Mouse (Mus musculus): ENCODE measurements around the gene Nell1. TPM values are rescaled to one million over a fixed set of nuclear protein-coding genes. Genes with fewer than 3 reads are reported as not detected.

Gene Nell1
- total and polyA plus RNA-seq, 2 experiments from 2014 or later, result 56.9 to 68.7 TPM

DNA sequence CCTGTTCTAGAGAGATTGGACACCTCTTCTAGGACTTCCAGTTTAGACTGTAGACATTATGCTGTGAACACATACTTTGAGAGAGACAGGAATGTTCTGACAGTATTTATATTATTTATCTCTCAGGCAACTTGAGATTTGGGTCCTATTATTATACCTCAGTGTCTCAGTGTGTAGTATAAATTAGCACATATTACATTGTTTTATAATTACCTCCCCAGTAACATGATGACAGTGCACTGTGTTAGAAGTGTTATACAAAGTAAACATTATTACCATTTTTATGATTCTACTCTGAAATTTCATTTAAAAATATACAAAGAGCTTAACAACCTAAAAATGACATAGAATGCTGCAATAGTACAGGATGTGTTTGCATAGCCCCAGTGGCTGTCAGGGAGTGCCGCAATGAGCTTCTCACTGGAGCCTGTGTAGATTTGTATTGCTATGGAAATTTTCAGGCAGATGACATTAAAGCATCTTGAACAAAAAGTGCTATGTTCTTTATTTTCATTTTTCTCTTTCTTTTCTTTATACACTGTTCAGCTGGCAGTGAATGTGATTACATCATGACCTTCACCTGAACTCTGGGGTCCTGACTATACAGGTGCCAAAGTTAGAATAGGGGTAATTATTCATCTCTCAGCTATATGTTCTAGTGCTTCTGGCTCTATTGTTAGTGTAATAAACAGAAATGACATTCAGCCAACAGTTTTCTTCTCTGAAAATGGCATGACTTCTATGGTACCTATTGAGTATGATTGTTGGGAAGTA, 447.9 kb downstream of the Nell1 start:
- Histone ChIP-seq H3K36me3 (ENCODE audit: insufficient read depth, low read length) (no peaks in the 10 kb centered on the region), H3K9ac (replicated peaks; ENCODE audit: low read length, poor library complexity, severe bottlenecking) (no peak overlapping the region), H3K27me3 (ENCODE audit: insufficient read depth, low read length) (no peaks in the 10 kb centered on the region), H3K4me3 (ENCODE audit: low read depth, low read length) (no peak overlapping the region), H3K4me1 (ENCODE audit: insufficient read depth, low read length) (no peaks in the 10 kb centered on the region), H3K9me3 (ENCODE audit: low read length) (no peaks in the 10 kb centered on the region), H3K4me2 (ENCODE audit: low read depth, low read length, poor library complexity, severe bottlenecking) (no peak overlapping the region), H3K27ac (ENCODE audit: low read depth, low read length) (no peak overlapping the region)
- DNase-seq (ENCODE audit: low spot score) (no peak), ATAC-seq (ENCODE audit: low FRiP score) (no peak)
- WGBS, result 81% methylated on average over 1 of the region's 1 CpGs
- no peak for TF ChIP-seq CTCF (IDR thresholded peaks at IDR 0.05)

DNA sequence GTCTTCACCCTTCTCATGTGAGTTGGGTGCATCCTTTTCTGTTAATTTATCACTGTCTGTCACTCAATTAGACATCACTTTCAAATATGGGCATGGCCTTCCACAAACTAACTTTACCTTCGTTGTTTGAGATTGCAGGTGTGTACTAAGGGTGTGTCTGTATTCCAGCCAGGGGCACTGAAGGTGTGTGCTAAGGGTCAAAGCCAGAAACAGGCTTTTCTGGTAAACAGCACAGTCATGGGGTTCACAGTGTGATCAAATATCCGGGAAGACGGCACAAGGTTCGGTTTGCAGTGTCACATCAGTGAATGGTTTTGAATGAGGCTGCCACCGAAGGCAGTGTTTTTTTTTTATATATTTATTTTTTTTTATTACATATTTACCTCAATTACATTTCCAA, 455.1 kb downstream of the Nell1 start:
- DNase-seq (ENCODE audit: low spot score), result no peak
- Histone ChIP-seq H3K4me1 (ENCODE audit: insufficient read depth, low read length) (no peaks in the 10 kb centered on the region), H3K27me3 (ENCODE audit: insufficient read depth, low read length) (no peaks in the 10 kb centered on the region), H3K4me3 (ENCODE audit: low read depth, low read length) (no peak overlapping the region), H3K36me3 (ENCODE audit: insufficient read depth, low read length) (no peaks in the 10 kb centered on the region), H3K9me3 (ENCODE audit: low read length) (no peaks in the 10 kb centered on the region), H3K9ac (replicated peaks; ENCODE audit: low read length, poor library complexity, severe bottlenecking) (no peak overlapping the region), H3K4me2 (ENCODE audit: low read depth, low read length, poor library complexity, severe bottlenecking) (no peak overlapping the region), H3K27ac (ENCODE audit: low read depth, low read length) (no peak overlapping the region)
- ATAC-seq (ENCODE audit: low FRiP score), result no peak
- WGBS, result 90% methylated on average over 5 of the region's 5 CpGs
- TF ChIP-seq CTCF (IDR thresholded peaks at IDR 0.05), result no peak

DNA sequence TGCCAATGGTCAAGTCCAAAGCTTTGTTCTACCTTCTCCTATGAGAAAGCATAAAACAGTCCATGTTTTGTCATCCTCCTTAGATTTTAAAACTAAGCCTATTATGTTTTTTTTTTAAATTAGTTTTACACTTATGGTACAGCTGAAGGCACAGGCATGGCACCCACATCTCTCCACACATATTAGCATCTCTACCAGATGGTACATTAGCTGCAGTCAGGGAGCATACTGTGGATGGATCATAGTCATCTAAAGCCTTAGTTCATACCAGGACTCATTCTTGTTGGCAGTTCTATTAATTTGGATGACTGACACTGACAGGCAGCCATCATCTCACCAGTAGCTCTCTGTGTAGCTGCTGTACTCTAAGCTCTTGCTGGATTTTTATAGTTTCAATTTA, 466.6 kb downstream of the Nell1 start:
- no peaks in the 10 kb centered on the region for H3K27me3 ChIP-seq (ENCODE audit: insufficient read depth, low read length)
- no peak for TF ChIP-seq CTCF (IDR thresholded peaks at IDR 0.05)
- H3K9ac ChIP-seq (replicated peaks; ENCODE audit: low read length, poor library complexity, severe bottlenecking), result no peak overlapping the region
- no peaks in the 10 kb centered on the region for H3K4me1 ChIP-seq (ENCODE audit: insufficient read depth, low read length)
- H3K27ac ChIP-seq (ENCODE audit: low read depth, low read length), result no peak overlapping the region
- no peaks in the 10 kb centered on the region for H3K9me3 ChIP-seq (ENCODE audit: low read length)
- H3K4me2 ChIP-seq (ENCODE audit: low read depth, low read length, poor library complexity, severe bottlenecking), result no peak overlapping the region
- H3K4me3 ChIP-seq (ENCODE audit: low read depth, low read length), result no peak overlapping the region
- DNase-seq (ENCODE audit: low spot score), result no peak
- no peaks in the 10 kb centered on the region for H3K36me3 ChIP-seq (ENCODE audit: insufficient read depth, low read length)
- ATAC-seq (ENCODE audit: low FRiP score), result no peak

DNA sequence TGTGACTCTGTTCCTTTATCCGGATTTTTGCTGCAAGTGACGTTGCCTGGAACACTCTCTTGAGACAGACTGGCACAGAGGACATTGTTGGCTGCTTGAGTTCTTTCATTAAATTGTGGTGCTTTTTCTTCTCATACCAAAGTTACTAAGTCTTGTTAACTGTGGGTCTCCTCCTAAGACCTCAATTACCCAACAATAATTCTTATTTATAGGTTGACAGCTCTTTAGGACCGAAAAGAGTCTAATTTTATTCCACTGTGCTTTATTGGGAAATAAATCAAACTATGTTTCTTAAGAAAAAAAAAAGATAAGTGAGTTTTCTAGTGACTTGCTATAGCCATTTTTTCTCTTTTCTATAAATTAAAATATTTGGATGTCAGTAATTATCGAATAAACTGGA, 472.7 kb downstream of the Nell1 start:
- no peak for DNase-seq (ENCODE audit: low spot score)
- no peak for TF ChIP-seq CTCF (IDR thresholded peaks at IDR 0.05)
- no peak overlapping the region for H3K27ac ChIP-seq (ENCODE audit: low read depth, low read length)
- WGBS, result 82% methylated on average over 4 of the region's 4 CpGs
- H3K9ac ChIP-seq (replicated peaks; ENCODE audit: low read length, poor library complexity, severe bottlenecking), result no peak overlapping the region
- H3K27me3 ChIP-seq (ENCODE audit: insufficient read depth, low read length), result no peaks in the 10 kb centered on the region
- H3K36me3 ChIP-seq (ENCODE audit: insufficient read depth, low read length), result no peaks in the 10 kb centered on the region
- H3K4me2 ChIP-seq (ENCODE audit: low read depth, low read length, poor library complexity, severe bottlenecking), result no peak overlapping the region
- no peaks in the 10 kb centered on the region for H3K9me3 ChIP-seq (ENCODE audit: low read length)
- no peak for ATAC-seq (ENCODE audit: low FRiP score)
- H3K4me1 ChIP-seq (ENCODE audit: insufficient read depth, low read length), result no peaks in the 10 kb centered on the region
- H3K4me3 ChIP-seq (ENCODE audit: low read depth, low read length), result no peak overlapping the region

DNA sequence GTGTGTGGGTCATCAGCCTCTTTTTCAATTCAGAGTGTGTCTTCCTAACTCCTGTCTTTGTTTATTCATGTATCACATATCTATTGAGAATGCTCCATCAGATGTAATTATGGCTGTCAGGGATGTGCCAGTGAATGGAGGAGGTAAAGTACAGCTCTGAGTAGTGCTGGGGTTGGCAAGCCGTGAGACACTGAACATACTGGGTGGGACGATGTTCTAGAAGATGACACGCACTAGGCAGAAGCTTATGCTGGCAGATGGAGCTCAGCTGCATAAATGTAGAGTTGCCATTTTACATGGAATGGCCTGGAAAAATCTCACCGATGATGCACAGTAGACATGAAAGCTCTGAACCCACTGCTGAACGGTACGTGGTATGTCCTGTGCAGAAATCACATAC, 493.1 kb downstream of the Nell1 start:
- DNase-seq (ENCODE audit: low spot score) (no peak), ATAC-seq (ENCODE audit: low FRiP score) (no peak)
- Histone ChIP-seq H3K4me3 (ENCODE audit: low read depth, low read length) (no peak overlapping the region), H3K36me3 (ENCODE audit: insufficient read depth, low read length) (no peaks in the 10 kb centered on the region), H3K4me2 (ENCODE audit: low read depth, low read length, poor library complexity, severe bottlenecking) (no peak overlapping the region), H3K27me3 (ENCODE audit: insufficient read depth, low read length) (no peaks in the 10 kb centered on the region), H3K27ac (ENCODE audit: low read depth, low read length) (no peak overlapping the region), H3K4me1 (ENCODE audit: insufficient read depth, low read length) (no peaks in the 10 kb centered on the region), H3K9ac (replicated peaks; ENCODE audit: low read length, poor library complexity, severe bottlenecking) (no peak overlapping the region), H3K9me3 (ENCODE audit: low read length) (no peaks in the 10 kb centered on the region)
- 97% methylated on average over 6 of the region's 6 CpGs for WGBS
- TF ChIP-seq CTCF (IDR thresholded peaks at IDR 0.05), result no peak

DNA sequence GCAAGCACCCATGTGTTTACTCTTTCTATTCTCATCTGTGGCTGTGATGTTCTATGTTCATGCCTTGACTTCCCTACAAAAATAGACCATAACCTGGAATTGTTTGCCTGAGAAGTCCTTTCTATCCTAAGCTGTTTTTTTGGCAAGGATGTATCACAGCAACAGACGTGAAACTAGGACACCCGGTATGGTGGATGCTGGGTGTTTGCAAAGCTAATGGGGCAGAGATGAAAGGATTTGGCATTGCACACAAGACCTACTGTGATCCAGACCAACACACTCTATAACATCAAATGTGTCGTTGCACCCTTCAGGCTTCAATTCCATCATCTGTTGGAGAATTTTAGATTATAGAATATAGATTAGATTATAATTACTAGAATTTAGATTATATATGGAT, 495.9 kb downstream of the Nell1 start:
- peak; percentile 45 for DNase-seq (ENCODE audit: low spot score)
- H3K9ac ChIP-seq (replicated peaks; ENCODE audit: low read length, poor library complexity, severe bottlenecking), result no peak overlapping the region
- WGBS, result 72% methylated on average over 3 of the region's 3 CpGs
- no peaks in the 10 kb centered on the region for H3K9me3 ChIP-seq (ENCODE audit: low read length)
- H3K4me1 ChIP-seq (ENCODE audit: insufficient read depth, low read length), result no peaks in the 10 kb centered on the region
- no peak overlapping the region for H3K4me2 ChIP-seq (ENCODE audit: low read depth, low read length, poor library complexity, severe bottlenecking)
- ATAC-seq (ENCODE audit: low FRiP score), result no peak
- no peaks in the 10 kb centered on the region for H3K27me3 ChIP-seq (ENCODE audit: insufficient read depth, low read length)
- H3K36me3 ChIP-seq (ENCODE audit: insufficient read depth, low read length), result no peaks in the 10 kb centered on the region
- H3K4me3 ChIP-seq (ENCODE audit: low read depth, low read length), result no peak overlapping the region
- no peak overlapping the region for H3K27ac ChIP-seq (ENCODE audit: low read depth, low read length)
- TF ChIP-seq CTCF (IDR thresholded peaks at IDR 0.05), result no peak
